Mouse (Mus musculus): ENCODE data around the gene Trpt1. TPM values are rescaled to one million over a fixed set of nuclear protein-coding genes. Genes with fewer than 3 reads are reported as not detected.

Trpt1 gene
- total RNA-seq, 1 experiment from 2014 or later: not detected

GRCm38 (mm10) chr19:7039088-7039720 lies 43.3 kb downstream of the Trpt1 start:
- ATAC-seq (replicated peaks; ENCODE audit: low read depth, poor library complexity, severe bottlenecking): no peak

DNA sequence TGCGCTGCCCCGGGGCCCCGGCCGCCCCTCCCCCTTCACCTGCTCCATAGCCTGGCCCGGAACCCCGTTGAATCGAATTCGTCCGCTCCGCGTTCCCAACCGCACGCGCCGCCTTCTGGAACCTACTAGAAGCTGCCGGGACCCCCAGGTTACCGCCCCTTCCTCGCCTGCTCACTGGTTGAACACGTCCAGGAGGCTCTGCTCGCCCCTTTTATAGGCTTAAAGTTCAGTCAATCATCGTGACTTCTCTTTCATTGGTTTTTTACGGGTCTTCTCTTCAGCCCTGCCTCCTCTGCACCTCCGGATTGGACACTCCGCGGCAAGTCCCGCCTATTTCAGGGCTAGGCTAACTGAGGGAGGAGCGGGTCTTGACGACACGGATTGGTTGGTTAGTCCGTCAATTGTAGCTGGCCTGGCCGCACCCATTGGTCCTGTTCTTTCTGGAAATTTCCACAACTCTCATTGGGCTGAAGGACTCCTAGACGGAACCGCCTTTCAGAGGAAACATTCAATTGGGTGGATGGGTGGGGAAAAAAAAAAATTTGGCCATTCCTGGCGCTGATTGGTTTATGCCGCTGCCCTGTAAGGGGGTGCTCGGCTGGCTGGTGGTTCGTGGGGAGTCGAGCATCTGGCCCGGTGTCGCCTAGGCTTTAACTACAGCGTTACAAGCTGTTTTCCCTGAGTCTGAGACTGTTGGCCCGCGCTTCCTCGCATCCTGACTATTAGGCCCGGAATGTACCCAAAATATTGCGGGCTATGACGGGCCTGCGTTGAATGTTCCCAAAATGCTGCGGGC lies 44.1 kb downstream of the Trpt1 start, which contains the start of gene Stip1:
TSS of gene Stip1 (minus strand) at position 127 of the 796 bp plus-strand sequence.
- ATAC-seq (replicated peaks; ENCODE audit: low read depth, poor library complexity, severe bottlenecking): peak; percentile 96

DNA sequence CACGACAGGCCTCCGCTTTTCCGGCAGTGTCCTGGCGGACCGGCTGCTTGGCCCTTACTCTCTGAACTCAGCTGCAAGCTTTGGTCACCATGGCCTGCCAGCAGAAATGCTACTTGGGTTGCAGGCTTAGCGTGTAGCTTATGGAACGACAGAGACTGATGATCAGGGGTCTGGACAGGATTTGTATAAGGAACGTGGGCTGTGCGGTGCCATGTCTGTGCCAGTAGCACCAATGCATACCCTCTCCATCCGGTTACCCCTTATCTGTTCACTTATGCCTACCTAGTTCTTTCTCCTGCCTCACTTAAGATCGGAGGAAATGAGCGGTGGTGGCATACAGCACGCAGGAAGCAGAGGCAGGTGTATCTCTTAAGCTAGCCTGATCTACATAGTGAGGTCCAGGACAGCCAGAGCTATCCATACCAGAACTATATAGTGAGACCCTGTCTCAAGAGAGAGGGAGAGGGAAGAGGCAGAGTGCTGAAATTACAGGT lies 44.8 kb downstream of the Trpt1 start:
- no peak for ATAC-seq (replicated peaks; ENCODE audit: low read depth, poor library complexity, severe bottlenecking)

GRCm38 (mm10) chr19:7041171-7041570 lies 45.2 kb downstream of the Trpt1 start:
- no peak for ATAC-seq (replicated peaks; ENCODE audit: low read depth, poor library complexity, severe bottlenecking)

- ATAC-seq (replicated peaks; ENCODE audit: low read depth, poor library complexity, severe bottlenecking): no peak
Observed at GRCm38 (mm10) chr19:7044279-7044678, 48.3 kb downstream of the Trpt1 start.

- ATAC-seq (replicated peaks; ENCODE audit: low read depth, poor library complexity, severe bottlenecking): no peak
Observed at GRCm38 (mm10) chr19:7044706-7045105, 48.8 kb downstream of the Trpt1 start.

Other genes starting within 250 kb of the Trpt1 start
- gene Rps6ka4, start 155.5 kb upstream of the Trpt1 start, total RNA-seq (2017): 5.8 and 6.8 TPM in 2 replicates
- 29.1 and 65.5 TPM in 2 replicates for gene Ccdc88b, start 137.9 kb upstream of the Trpt1 start, total RNA-seq (2017)
- 251 and 275 TPM in 2 replicates for gene Trmt112, start 86.4 kb upstream of the Trpt1 start, total RNA-seq (2017)
- 131 and 139 TPM in 2 replicates for gene Prdx5, start 86.0 kb upstream of the Trpt1 start, total RNA-seq (2017)
- 17.9 and 18.2 TPM in 2 replicates for gene Esrra, start 74.3 kb upstream of the Trpt1 start, total RNA-seq (2017)
- gene Catsperz, start 70.8 kb upstream of the Trpt1 start, total RNA-seq (2017): not detected in 2 replicates
- not detected in 2 replicates for gene Kcnk4, start 61.6 kb upstream of the Trpt1 start, total RNA-seq (2017)
- gene Bad, start 54.3 kb upstream of the Trpt1 start, total RNA-seq (2017): 36.4 and 72.3 TPM in 2 replicates
- gene Gpr137, start 53.7 kb upstream of the Trpt1 start, total RNA-seq (2017): 13.0 and 13.1 TPM in 2 replicates
- gene Ppp1r14b, start 21.2 kb upstream of the Trpt1 start, total RNA-seq (2017): 119 and 184 TPM in 2 replicates
- gene Plcb3, start 19.7 kb upstream of the Trpt1 start, total RNA-seq (2017): 7.5 and 10.6 TPM in 2 replicates
- gene Fkbp2, start 15.6 kb upstream of the Trpt1 start, total RNA-seq (2017): 136 and 154 TPM in 2 replicates
- gene Vegfb, start 8.5 kb upstream of the Trpt1 start, total RNA-seq (2017): 6.0 and 16.6 TPM in 2 replicates
- gene Dnajc4, start 3.6 kb upstream of the Trpt1 start, total RNA-seq (2017): 5.4 and 7.9 TPM in 2 replicates
- gene Nudt22, start within 50 bp of the Trpt1 start, total RNA-seq (2017): 3.3 and 6.1 TPM in 2 replicates
- gene Fermt3, start 23.3 kb downstream of the Trpt1 start, total RNA-seq (2017): 221 and 234 TPM in 2 replicates
- gene Stip1, start 43.8 kb downstream of the Trpt1 start, total RNA-seq (2017): 244 and 257 TPM in 2 replicates
- 2.8 and 7.9 TPM in 2 replicates for gene Macrod1, start 60.7 kb downstream of the Trpt1 start, total RNA-seq (2017)
- not detected in 2 replicates for gene Flrt1, start 109.6 kb downstream of the Trpt1 start, total RNA-seq (2017)
- 68.3 and 73.2 TPM in 2 replicates for gene Otub1, start 210.2 kb downstream of the Trpt1 start, total RNA-seq (2017)
- gene Cox8a, start 221.5 kb downstream of the Trpt1 start, total RNA-seq (2017): 385 and 388 TPM in 2 replicates
- 31.5 and 39.4 TPM in 2 replicates for gene Naa40, start 245.1 kb downstream of the Trpt1 start, total RNA-seq (2017)